Mouse (Mus musculus) intestine, embryonic 16.5 days (tissue): ENCODE measurements around the gene Sp3. TPM values are rescaled to one million over a fixed set of nuclear protein-coding genes. Genes with fewer than 3 reads are reported as not detected.

Experiments
- ATAC-seq: fragments of 200-750 bp; cut with Nextera tagmentation; 2 replicates; pipeline ENCODE4 v1.8.0; 2017; ENCODE audit warnings: moderate TSS enrichment, moderate library complexity
- H3K27ac ChIP-seq: fragments of 300-500 bp; sonication (generic); 2 replicates; pipeline ENCODE4 v1.5.1; 2014; ENCODE audit warnings: mild to moderate bottlenecking, low read length
- H3K27me3 ChIP-seq: fragments of 300-500 bp; sonication (generic); replicated peaks from 2 replicates; pipeline ENCODE4 v1.6.1; 2014; ENCODE audit warnings: low read length, control low read depth, mixed read lengths; ENCODE audit not compliant: control insufficient read depth, insufficient read depth
- H3K36me3 ChIP-seq: fragments of 300-500 bp; sonication (generic); 2 replicates; pipeline ENCODE4 v1.6.1; 2014; ENCODE audit warnings: low read length, control low read depth; ENCODE audit not compliant: control insufficient read depth, insufficient read depth
- H3K4me1 ChIP-seq: fragments of 300-500 bp; sonication (generic); 2 replicates; pipeline ENCODE4 v1.6.1; 2014; ENCODE audit warnings: low read length, control low read depth, mixed read lengths; ENCODE audit not compliant: control insufficient read depth, insufficient read depth
- H3K4me2 ChIP-seq: fragments of 300-500 bp; sonication (generic); 2 replicates; pipeline ENCODE4 v1.6.1; 2014; ENCODE audit warnings: low read depth, low read length, control low read depth
- H3K4me3 ChIP-seq: fragments of 300-500 bp; sonication (generic); 2 replicates; pipeline ENCODE4 v1.5.1; 2014; ENCODE audit warnings: mild to moderate bottlenecking, low read length
- H3K9ac ChIP-seq: fragments of 300-500 bp; sonication (generic); 2 replicates; pipeline ENCODE4 v1.6.1; 2014; ENCODE audit warnings: low read depth, low read length
- H3K9me3 ChIP-seq: fragments of 300-500 bp; sonication (generic); 2 replicates; pipeline ENCODE4 v1.6.1; 2016; ENCODE audit warnings: low read length, control low read depth; ENCODE audit not compliant: control insufficient read depth
- WGBS: fragments of 180-500 bp; shearing (Covaris S2); extraction: QIAGEN DNeasy Blood & Tissue Kit; methylation state at CpG from one replicate; pipeline ENCODE4 v1.1.7; 2014; 5-methylcytosine and 5-hydroxymethylcytosine counted together
- polyA plus RNA-seq: library from polyadenylated mRNA; unstranded; fragments of >200 nt; fragmentation: Nextera tagmentation; extraction: Ambion mirVana; gene quantifications from 2 replicates; pipeline ENCODE4 v1.2.1, GENCODE M21; 2015

Gene Sp3
- polyA plus RNA-seq, 1 experiment from 2014 or later, result 33.3 TPM

DNA sequence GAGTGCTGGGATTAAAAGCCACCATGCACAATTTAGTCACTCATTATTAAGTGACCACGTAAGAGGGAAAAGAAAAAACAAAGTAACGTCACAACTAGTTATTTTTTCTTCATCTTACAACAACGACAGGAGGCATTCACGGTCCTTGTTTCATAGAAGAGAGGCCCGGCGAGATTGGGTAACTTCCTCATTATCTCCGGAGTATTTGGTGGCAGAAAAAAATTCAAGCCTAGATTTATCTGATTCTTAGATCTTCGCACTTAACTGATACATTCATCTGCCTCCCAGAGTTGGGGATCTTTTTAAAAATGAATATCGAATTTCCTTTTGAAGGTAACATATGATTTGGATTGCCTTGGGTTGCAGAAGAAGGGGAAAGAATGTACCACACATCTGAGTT, 27.2 kb upstream of the Sp3 start:
- Histone ChIP-seq H3K9me3 (peaks cover 9% of the 10 kb centered on the region; the same call in 1 of the 2 replicates), H3K9ac (no peak overlapping the region), H3K4me3 (no peak overlapping the region), H3K27me3 (no peaks in the 10 kb centered on the region), H3K27ac (no peak overlapping the region), H3K4me1 (peaks cover 20% of the 10 kb centered on the region), H3K4me2 (no peak overlapping the region), H3K36me3 (no peaks in the 10 kb centered on the region)
- ATAC-seq, result no peak
- 89% methylated on average over 9 of the region's 9 CpGs for WGBS

GRCm38 (mm10) chr2:73005611-73006515, 25.6 kb upstream of the Sp3 start:
- peak overlapping the region; percentile 86 for H3K27ac ChIP-seq
- peaks cover 5% of the 10 kb centered on the region; the same call in 1 of the 2 replicates for H3K9me3 ChIP-seq
- no peak overlapping the region for H3K4me3 ChIP-seq
- no peak overlapping the region for H3K9ac ChIP-seq
- no peaks in the 10 kb centered on the region for H3K36me3 ChIP-seq
- 60% methylated on average over 3 of the region's 3 CpGs for WGBS
- no peak overlapping the region for H3K4me2 ChIP-seq
- H3K27me3 ChIP-seq, result no peaks in the 10 kb centered on the region
- no peak for ATAC-seq
- H3K4me1 ChIP-seq, result peaks cover 20% of the 10 kb centered on the region

DNA sequence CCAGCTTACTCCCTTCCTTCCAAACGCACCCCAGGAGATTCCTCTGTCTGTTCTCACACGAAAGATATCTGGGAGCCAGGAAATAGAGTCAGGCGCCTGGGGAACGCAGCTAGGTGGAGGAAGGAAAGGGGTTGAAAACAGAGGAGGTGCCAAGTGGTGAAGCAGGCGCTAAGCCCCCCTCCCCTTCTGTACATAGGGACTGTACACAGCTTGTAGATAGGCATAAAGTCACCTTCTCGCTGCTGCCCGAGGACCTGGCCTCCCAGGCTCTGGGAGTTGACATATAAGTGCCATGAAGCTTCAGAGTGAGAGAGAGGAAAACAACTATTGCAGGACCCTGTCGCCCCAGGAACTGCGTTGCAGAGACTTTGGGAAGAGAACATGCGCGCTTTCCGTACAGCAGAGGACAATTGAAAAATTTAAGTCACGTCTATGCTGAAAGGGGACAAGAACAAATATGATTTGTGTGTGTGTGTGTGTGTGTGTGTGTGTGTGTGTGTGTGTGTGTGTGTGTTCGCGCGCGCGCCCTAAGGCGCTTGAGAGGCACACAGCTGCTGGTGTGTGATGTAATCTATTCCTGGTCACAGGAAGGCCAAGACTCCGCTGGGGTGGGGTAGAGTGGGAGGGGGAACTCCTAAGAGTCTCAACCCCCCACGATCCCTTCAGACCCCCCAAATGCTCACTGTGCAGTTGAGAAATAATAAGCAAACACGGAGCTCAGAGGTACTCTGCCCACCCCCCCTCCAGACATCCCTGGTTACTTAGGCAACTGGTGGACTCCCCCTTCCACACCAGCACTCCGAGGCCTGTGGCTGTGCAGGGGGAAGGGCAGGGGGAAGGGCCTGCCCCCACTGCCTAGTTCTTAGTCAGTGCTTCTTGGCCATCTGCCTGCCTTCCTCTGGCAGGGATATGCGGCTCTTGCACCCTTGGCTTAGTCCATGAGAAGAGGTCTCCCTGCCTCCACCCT, 23.8 kb upstream of the Sp3 start:
- Histone ChIP-seq H3K36me3 (no peaks in the 10 kb centered on the region), H3K9me3 (no peaks in the 10 kb centered on the region), H3K27me3 (no peaks in the 10 kb centered on the region), H3K4me1 (peaks cover 20% of the 10 kb centered on the region), H3K4me3 (peak overlapping the region; percentile 24; the same call in 1 of the 2 replicates), H3K4me2 (peak overlapping the region; percentile 46), H3K9ac (peak overlapping the region; percentile 49), H3K27ac (peak overlapping the region; percentile 86)
- WGBS, result 18% methylated on average over 24 of the region's 24 CpGs
- ATAC-seq, result peak; percentile 91

GRCm38 (mm10) chr2:73003049-73003448, 22.8 kb upstream of the Sp3 start:
- ATAC-seq, result no peak

DNA sequence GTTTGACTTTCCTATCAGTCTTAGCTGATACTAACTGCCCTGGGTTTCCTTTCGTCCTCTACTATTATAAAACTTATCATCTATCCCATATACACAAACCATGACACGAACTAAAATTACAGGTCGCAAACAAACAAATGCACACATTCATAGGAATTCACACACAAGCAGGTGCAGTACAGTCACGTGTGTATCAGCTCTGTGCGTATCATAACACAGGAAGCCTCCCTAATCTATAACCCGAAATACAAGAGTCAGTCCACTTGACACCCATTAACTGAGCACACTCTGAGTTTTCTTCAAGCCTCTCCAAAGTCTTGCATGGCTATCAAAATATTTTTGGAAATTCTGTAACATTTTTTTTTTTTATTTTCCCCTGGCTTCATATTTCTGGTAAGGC, 22.2 kb upstream of the Sp3 start:
- ATAC-seq, result no peak

More at GRCm38 (mm10) chr2:73003049-73003448, 22.8 kb upstream of the Sp3 start:
- Histone ChIP-seq H3K4me1 (peaks cover 20% of the 10 kb centered on the region), H3K27ac (peak overlapping the region; percentile 86), H3K9ac (peak overlapping the region; percentile 56; the same call in 1 of the 2 replicates), H3K4me3 (no peak overlapping the region), H3K36me3 (no peaks in the 10 kb centered on the region), H3K27me3 (no peaks in the 10 kb centered on the region), H3K9me3 (no peaks in the 10 kb centered on the region), H3K4me2 (peak overlapping the region; percentile 27; the same call in 1 of the 2 replicates)
- whole genome bisulfite sequencing, result 46% methylated on average over 12 of the region's 12 CpGs

GRCm38 (mm10) chr2:73001994-73002393, 21.7 kb upstream of the Sp3 start:
- ATAC-seq, result no peak
- Histone ChIP-seq H3K36me3 (no peaks in the 10 kb centered on the region), H3K4me2 (no peak overlapping the region), H3K4me3 (no peak overlapping the region), H3K27me3 (no peaks in the 10 kb centered on the region), H3K27ac (no peak overlapping the region), H3K4me1 (peaks cover 22% of the 10 kb centered on the region), H3K9ac (no peak overlapping the region), H3K9me3 (no peaks in the 10 kb centered on the region)
- 80% methylated on average over 5 of the region's 5 CpGs for WGBS

More for the DNA sequence above, 22.2 kb upstream of the Sp3 start:
- Histone ChIP-seq H3K27ac (no peak overlapping the region), H3K27me3 (no peaks in the 10 kb centered on the region), H3K9ac (no peak overlapping the region), H3K36me3 (no peaks in the 10 kb centered on the region), H3K4me2 (no peak overlapping the region), H3K9me3 (no peaks in the 10 kb centered on the region), H3K4me1 (peaks cover 20% of the 10 kb centered on the region), H3K4me3 (no peak overlapping the region)
- 82% methylated on average over 6 of the region's 6 CpGs for WGBS

- Histone ChIP-seq H3K4me2 (no peak overlapping the region), H3K27ac (no peak overlapping the region), H3K27me3 (no peaks in the 10 kb centered on the region), H3K9ac (no peak overlapping the region), H3K4me3 (no peak overlapping the region), H3K36me3 (no peaks in the 10 kb centered on the region), H3K9me3 (no peaks in the 10 kb centered on the region), H3K4me1 (peaks cover 23% of the 10 kb centered on the region)
- 55% methylated on average over 8 of the region's 8 CpGs for WGBS
- no peak for ATAC-seq
Measured at GRCm38 (mm10) chr2:73000194-73000593, 19.9 kb upstream of the Sp3 start.

DNA sequence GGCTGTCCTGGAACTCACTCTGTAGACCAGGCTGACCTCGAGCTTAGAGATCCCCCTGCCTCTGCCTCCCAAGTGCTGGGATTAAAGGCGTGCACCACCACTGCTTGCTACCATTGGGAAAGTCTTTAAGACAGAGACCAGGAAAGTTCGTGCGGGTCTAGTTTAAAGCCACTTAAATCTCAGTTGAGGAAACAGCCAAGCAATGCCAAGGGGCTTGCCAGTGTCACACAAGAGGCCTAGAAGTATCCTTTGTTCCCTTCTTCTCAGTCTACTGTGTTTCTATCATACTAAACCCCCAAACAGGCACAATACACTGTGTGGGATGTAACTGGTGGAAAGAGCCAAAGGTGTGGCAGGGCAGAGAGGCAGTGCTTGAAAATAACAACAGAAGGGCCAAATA, 17.3 kb upstream of the Sp3 start:
- ATAC-seq, result no peak

More for the DNA sequence above, 17.3 kb upstream of the Sp3 start:
- no peaks in the 10 kb centered on the region for H3K9me3 ChIP-seq
- WGBS, result 91% methylated on average over 4 of the region's 4 CpGs
- H3K4me1 ChIP-seq, result peaks cover 9% of the 10 kb centered on the region
- H3K9ac ChIP-seq, result no peak overlapping the region
- no peaks in the 10 kb centered on the region for H3K27me3 ChIP-seq
- no peak overlapping the region for H3K4me3 ChIP-seq
- H3K4me2 ChIP-seq, result no peak overlapping the region
- H3K36me3 ChIP-seq, result no peaks in the 10 kb centered on the region
- no peak overlapping the region for H3K27ac ChIP-seq
